Mouse (Mus musculus): ENCODE measurements around the gene Slc25a4.

DNA sequence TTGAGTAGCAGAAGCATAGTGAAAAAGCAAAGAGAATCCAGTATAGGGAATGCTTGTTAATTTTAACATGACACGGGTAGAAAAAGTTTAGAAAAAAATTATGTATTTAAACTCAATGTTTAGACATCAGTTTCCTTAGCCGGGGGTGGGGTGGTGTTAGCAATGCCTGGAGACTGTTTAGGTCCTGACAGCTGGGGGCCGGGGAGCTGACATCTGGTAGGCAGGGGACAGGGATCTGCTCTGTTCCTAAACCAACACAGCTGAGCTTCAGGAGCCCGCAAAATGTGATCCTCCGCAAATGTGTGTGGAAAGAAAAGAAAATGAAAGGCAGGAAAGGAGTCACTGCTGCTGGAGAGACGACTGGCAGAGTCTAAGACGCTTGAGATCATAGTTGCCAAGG, 31.9 kb upstream of the Slc25a4 start:
- no peak for TF ChIP-seq CTCF (IDR thresholded peaks at IDR 0.05; ENCODE audit: extremely low read depth, insufficient read depth, insufficient read length, insufficient replicate concordance)
- no peak for TF ChIP-seq POLR2A (IDR thresholded peaks at IDR 0.05; ENCODE audit: low read depth, low read length)

Data from spleen, adult 2 months (tissue).